In the genomic region with DNA sequence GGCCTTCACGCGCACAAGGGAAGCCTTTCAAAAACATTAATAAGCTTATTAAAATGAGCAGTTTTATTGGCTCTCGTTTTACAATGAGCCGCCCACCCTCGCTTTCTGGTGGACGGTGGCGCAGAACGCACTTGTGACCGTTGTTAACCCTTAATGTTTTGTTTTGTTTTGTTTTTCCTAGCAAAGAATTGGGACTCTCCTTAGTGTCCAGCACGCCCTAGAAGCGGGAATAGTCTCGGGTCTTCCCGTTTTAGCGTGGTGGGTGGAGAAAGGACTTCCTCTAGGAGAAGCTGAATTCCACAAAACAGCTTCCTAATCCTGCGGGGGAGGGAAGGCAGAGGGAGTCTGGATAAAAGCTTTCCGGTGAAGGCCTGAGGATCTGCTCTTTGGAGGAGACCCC, we compare ENCODE assay signal across 14 mouse cellular contexts. TPM values are rescaled to one million over a fixed set of nuclear protein-coding genes. Genes with fewer than 3 reads are reported as not detected.
DNase-seq lines count a peak whose midpoint lies in the region; ATAC-seq and TF ChIP-seq lines count a peak whose summit lies in the region.
"Had no signal": no experiment of that assay in that cellular context is flagged by ENCODE, and none has a peak within 500 bp of the region (broad histone marks: within the 10 kb centered on the region; RNA-seq: fewer than 3 reads in every experiment).

No protein-coding gene starts in this region.

- no peak for TF ChIP-seq POLR2A in heart, adult 2 months (IDR thresholded peaks at IDR 0.05; ENCODE audit: insufficient read depth, low read depth, low read length)
- TF ChIP-seq POLR2A in bone marrow macrophage, adult 2 months (IDR thresholded peaks at IDR 0.05; ENCODE audit: borderline replicate concordance, low read depth, low read length) = no peak

- no peak for TF ChIP-seq CTCF in heart, adult 2 months (IDR thresholded peaks at IDR 0.05)
- TF ChIP-seq CTCF in bone marrow macrophage, adult 2 months (IDR thresholded peaks at IDR 0.05; ENCODE audit: low read depth, low read length) = no peak
- no peak for TF ChIP-seq CTCF in liver, postnatal 0 days (IDR thresholded peaks at IDR 0.05; ENCODE audit: low read depth)

- H3K9me3 ChIP-seq in heart, embryonic 16.5 days (replicated peaks; ENCODE audit: control insufficient read depth, low read length) = no peaks in the 10 kb centered on the region
- H3K9me3 ChIP-seq in embryonic facial prominence, embryonic 14.5 days (ENCODE audit: control insufficient read depth, low read length) = no peaks in the 10 kb centered on the region
- H3K9me3 ChIP-seq in liver, postnatal 0 days (ENCODE audit: low read length) = no peaks in the 10 kb centered on the region

- intact Hi-C loops in heart, adult 2 months (cut with DNase I) = no loop called here

- H3K79me2 ChIP-seq in heart, adult 2 months (replicated peaks; ENCODE audit: control insufficient read depth, insufficient read depth, low read length) = no peaks in the 10 kb centered on the region

- peak overlapping the region; percentile 47 for H3K4me2 ChIP-seq in heart, embryonic 16.5 days (ENCODE audit: low read depth, low read length)
- peak overlapping the region; percentile 18; the same call in 1 of the 2 replicates for H3K4me2 ChIP-seq in embryonic facial prominence, embryonic 14.5 days (ENCODE audit: low read depth, low read length)
- H3K4me2 ChIP-seq in liver, postnatal 0 days (ENCODE audit: low read depth, low read length) = peak overlapping the region; percentile 32

- H3K27me3 ChIP-seq in heart, embryonic 16.5 days (ENCODE audit: control insufficient read depth, insufficient read depth, low read length) = peaks cover 89% of the 10 kb centered on the region
- H3K27me3 ChIP-seq in heart, adult 2 months (ENCODE audit: control insufficient read depth, insufficient read depth, low read length) = peaks cover 13% of the 10 kb centered on the region
- peaks cover 99% of the 10 kb centered on the region for H3K27me3 ChIP-seq in embryonic facial prominence, embryonic 14.5 days (replicated peaks; ENCODE audit: control insufficient read depth, insufficient read depth, low read length)
- H3K27me3 ChIP-seq in liver, postnatal 0 days (ENCODE audit: insufficient read depth, low read length) = peaks cover 73% of the 10 kb centered on the region

- WGBS in heart, embryonic 16.5 days = under 1% methylated on average over 16 of the region's 16 CpGs
- under 1% methylated on average over 16 of the region's 16 CpGs for WGBS in heart, adult 2 months
- WGBS in embryonic facial prominence, embryonic 14.5 days = under 1% methylated on average over 16 of the region's 16 CpGs
- 2% methylated on average over 16 of the region's 16 CpGs for WGBS in liver, postnatal 0 days (ENCODE audit: insufficient replicate concordance)

- H3K4me1 ChIP-seq in heart, embryonic 16.5 days (ENCODE audit: control insufficient read depth, insufficient read depth, low read length) = no peaks in the 10 kb centered on the region
- H3K4me1 ChIP-seq in heart, adult 2 months (ENCODE audit: control insufficient read depth, insufficient read depth, low read length) = no peaks in the 10 kb centered on the region
- H3K4me1 ChIP-seq in bone marrow macrophage, adult 2 months (ENCODE audit: control insufficient read depth, insufficient read depth, low read length) = no peaks in the 10 kb centered on the region
- no peaks in the 10 kb centered on the region for H3K4me1 ChIP-seq in embryonic facial prominence, embryonic 14.5 days (ENCODE audit: control insufficient read depth, insufficient read depth, low read length)
- no peaks in the 10 kb centered on the region for H3K4me1 ChIP-seq in liver, postnatal 0 days (ENCODE audit: insufficient read depth)

- TF ChIP-seq EP300 in heart, adult 2 months (IDR thresholded peaks at IDR 0.05; ENCODE audit: insufficient read depth, low read depth, low read length) = no peak
- TF ChIP-seq EP300 in liver, postnatal 0 days (IDR thresholded peaks at IDR 0.05; ENCODE audit: low read depth) = no peak

- DNase-seq in heart, adult 2 months = no peak
- no peak for DNase-seq in embryonic facial prominence, embryonic 14.5 days (ENCODE audit: low spot score)
- DNase-seq in liver, postnatal 0 days = no peak
- DNase-seq in thymus, adult 18-20 months = no peak
- DNase-seq in cerebellum, postnatal 14 days = no peak
- no peak for DNase-seq in testis, postnatal 14 days (ENCODE audit: low spot score)
- DNase-seq: cerebellum, adult 11 months had no signal

- H3K9ac ChIP-seq in heart, embryonic 16.5 days (ENCODE audit: low read length) = no peak overlapping the region
- H3K9ac ChIP-seq in heart, adult 2 months (ENCODE audit: low read depth, low read length) = no peak overlapping the region
- H3K9ac ChIP-seq in embryonic facial prominence, embryonic 14.5 days (ENCODE audit: low read depth, low read length) = no peak overlapping the region
- H3K9ac ChIP-seq in liver, postnatal 0 days (replicated peaks) = no peak overlapping the region

- no peak for ATAC-seq in heart, embryonic 16.5 days (replicated peaks; ENCODE audit: extremely low read depth, insufficient read depth, low FRiP score)
- no peak for ATAC-seq in embryonic facial prominence, embryonic 14.5 days (ENCODE audit: low read depth)
- no peak for ATAC-seq in liver, postnatal 0 days
- ATAC-seq: activated CD4-positive, CD25-positive, alpha-beta regulatory T cell, adult 4 months had no signal

- H3K36me3 ChIP-seq in heart, embryonic 16.5 days (ENCODE audit: control insufficient read depth, insufficient read depth) = no peaks in the 10 kb centered on the region
- no peaks in the 10 kb centered on the region for H3K36me3 ChIP-seq in heart, adult 2 months (ENCODE audit: control insufficient read depth, insufficient read depth, low read length)
- H3K36me3 ChIP-seq in embryonic facial prominence, embryonic 14.5 days (ENCODE audit: control insufficient read depth, insufficient read depth, low read length) = no peaks in the 10 kb centered on the region
- no peaks in the 10 kb centered on the region for H3K36me3 ChIP-seq in liver, postnatal 0 days (replicated peaks; ENCODE audit: insufficient read depth, low read length)

- H3K27ac ChIP-seq in heart, embryonic 16.5 days (ENCODE audit: low read length) = no peak overlapping the region
- H3K27ac ChIP-seq in heart, adult 2 months = no peak overlapping the region
- H3K27ac ChIP-seq in bone marrow macrophage, adult 2 months (ENCODE audit: insufficient read depth, low read depth, low read length) = no peak overlapping the region
- H3K27ac ChIP-seq in embryonic facial prominence, embryonic 14.5 days (replicated peaks; ENCODE audit: low read depth, low read length) = no peak overlapping the region
- no peak overlapping the region for H3K27ac ChIP-seq in liver, postnatal 0 days (ENCODE audit: low read depth)

- peak overlapping the region; percentile 29 for H3K4me3 ChIP-seq in heart, embryonic 16.5 days (ENCODE audit: low read length)
- H3K4me3 ChIP-seq in heart, adult 2 months = no peak overlapping the region
- H3K4me3 ChIP-seq in bone marrow macrophage, adult 2 months (ENCODE audit: insufficient read depth, low read length) = peak overlapping the region; percentile 33
- H3K4me3 ChIP-seq in embryonic facial prominence, embryonic 14.5 days (ENCODE audit: low read depth, low read length) = peak overlapping the region; percentile 5; the same call in 1 of the 2 replicates
- peak overlapping the region; percentile 15; the same call in 1 of the 2 replicates for H3K4me3 ChIP-seq in liver, postnatal 0 days (ENCODE audit: low read depth, low read length)
- H3K4me3 ChIP-seq: erythroblast, embryonic 14.5 days had no signal

RNA-seq across cellular contexts. Expression of a gene that starts 9.5 kb away (rescaled TPM):
- polyA plus RNA-seq in heart, embryonic 16.5 days (2015; fragmentation: Nextera tagmentation; extraction: Ambion mirVana) = not detected in 2 replicates
- not detected for total RNA-seq in heart, adult 2 months (2021)
- polyA plus RNA-seq in heart, adult 2 months (2012; rRNA removed) = 0.06 TPM in 1 of 2 replicates, not detected in the other
- not detected in 2 replicates for polyA plus RNA-seq in bone marrow macrophage, adult 2 months (2012; ENCODE audit: insufficient read depth, insufficient read length, missing spikeins)
- polyA plus RNA-seq in embryonic facial prominence, embryonic 14.5 days (2014; fragmentation: Nextera tagmentation; extraction: Ambion mirVana) = 1.2 and 1.6 TPM in 2 replicates
- polyA plus RNA-seq in liver, postnatal 0 days (2015; fragmentation: Nextera tagmentation; extraction: Ambion mirVana) = not detected in 2 replicates
- total RNA-seq: neutrophil, adult 5-6 weeks had no signal
- polyA plus RNA-seq: activated CD4-positive, CD25-positive, alpha-beta regulatory T cell, adult 4 months; erythroblast, embryonic 14.5 days; gonadal fat pad, adult 2 months; liver, embryonic 16.5 days had no signal

RNA-seq across cellular contexts. Expression of a gene that starts 46.9 kb away (rescaled TPM):
- polyA plus RNA-seq in heart, embryonic 16.5 days (2015; fragmentation: Nextera tagmentation; extraction: Ambion mirVana) = 45.8 and 48.4 TPM in 2 replicates
- 100 to 1,000 TPM in 1 of 2 experiments, 10 to 100 TPM in 1; 91.2 to 102 TPM for total RNA-seq in heart, adult 2 months (2021)
- polyA plus RNA-seq in heart, adult 2 months (2012; rRNA removed) = 46.4 and 70.5 TPM in 2 replicates
- polyA plus RNA-seq in bone marrow macrophage, adult 2 months (2012; ENCODE audit: insufficient read depth, insufficient read length, missing spikeins) = 32.2 and 37.5 TPM in 2 replicates
- polyA plus RNA-seq in embryonic facial prominence, embryonic 14.5 days (2014; fragmentation: Nextera tagmentation; extraction: Ambion mirVana) = 72.4 and 77.4 TPM in 2 replicates
- polyA plus RNA-seq in liver, postnatal 0 days (2015; fragmentation: Nextera tagmentation; extraction: Ambion mirVana) = 22.5 and 25.9 TPM in 2 replicates
